Mouse (Mus musculus): ENCODE results near the gene Tubal3.

Tubal3 gene

DNA sequence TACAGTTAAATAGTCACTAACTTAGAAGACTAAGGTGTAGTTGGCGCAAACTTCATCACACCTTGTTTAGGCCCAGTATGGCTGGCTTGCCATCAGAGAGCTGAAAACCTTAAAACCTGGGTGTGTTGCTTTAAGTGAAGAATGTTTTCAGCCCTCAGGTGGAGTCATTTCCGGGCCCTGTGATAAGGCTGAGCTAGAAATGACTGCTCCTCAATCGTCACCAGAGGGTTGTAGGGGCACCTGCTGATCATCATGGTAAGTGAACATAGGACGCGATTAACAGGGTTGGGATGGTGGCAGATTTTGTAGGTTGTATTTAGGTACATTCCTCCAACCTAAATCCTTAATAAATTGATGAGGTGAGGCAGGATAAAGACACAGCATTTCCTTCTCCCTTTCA lies 6.4 kb downstream of the Tubal3 start:
- DNase-seq (ENCODE audit: low spot score), result no peak

DNA sequence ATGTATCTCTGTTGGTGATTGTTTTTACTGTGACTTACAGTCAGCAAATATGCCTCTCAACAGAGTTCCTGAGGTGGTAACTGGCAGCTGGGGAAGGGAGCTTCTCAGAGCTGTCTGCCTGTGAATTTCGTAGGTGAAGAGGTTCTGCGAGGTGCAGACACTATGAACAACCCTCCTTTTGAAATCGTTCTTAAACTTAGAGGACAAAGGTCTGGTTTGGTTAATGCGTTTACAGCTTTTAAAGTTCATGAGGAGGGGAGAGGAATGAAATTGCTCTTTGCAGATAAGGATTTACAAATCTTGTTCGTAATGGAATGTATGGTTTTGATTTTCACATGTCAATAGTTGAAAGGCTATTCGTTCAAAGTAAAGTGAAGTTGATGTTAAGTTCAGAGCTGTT lies 7.6 kb downstream of the Tubal3 start:
- DNase-seq (ENCODE audit: low spot score), result no peak

DNA sequence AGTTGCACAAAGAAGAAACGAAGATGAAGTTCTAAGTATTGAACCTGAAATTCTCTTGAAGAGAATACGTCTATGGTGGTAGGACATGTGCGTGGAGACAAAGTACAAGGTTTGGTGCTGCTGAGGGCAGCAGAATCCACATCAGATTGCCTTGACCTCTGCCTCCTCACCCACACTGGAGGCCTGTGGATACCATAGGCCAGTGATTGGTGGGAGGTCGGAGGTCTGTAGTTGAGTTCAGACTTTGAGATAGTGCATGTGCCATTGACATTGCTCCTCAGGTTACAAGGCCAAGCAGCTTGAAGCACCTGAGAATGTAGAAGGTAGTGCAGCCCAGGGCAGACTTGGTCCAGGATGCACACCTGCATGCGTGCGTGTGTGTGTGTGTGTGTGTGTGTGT lies 8.0 kb downstream of the Tubal3 start:
- no peak for DNase-seq (ENCODE audit: low spot score)

DNA sequence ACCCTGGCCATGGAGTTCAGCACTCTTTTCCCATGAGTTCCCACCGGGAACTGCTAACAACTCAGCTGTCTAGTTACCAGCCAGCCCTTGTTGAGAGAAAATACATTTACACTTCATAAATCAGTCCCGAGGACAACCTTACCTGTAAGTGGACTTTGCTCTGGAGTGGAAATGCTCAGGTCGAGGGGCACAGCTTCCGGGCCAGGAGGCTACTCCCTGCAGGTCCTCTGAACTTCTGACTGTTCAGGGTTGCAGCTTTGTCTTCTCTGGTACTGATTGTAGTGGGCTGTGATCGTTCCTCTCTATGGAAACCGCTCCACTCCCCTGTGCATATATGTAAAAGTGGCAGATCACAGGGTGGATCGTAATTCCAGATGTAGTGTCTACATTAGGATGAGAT lies 26.6 kb downstream of the Tubal3 start:
- no peak for DNase-seq (ENCODE audit: low spot score)

DNA sequence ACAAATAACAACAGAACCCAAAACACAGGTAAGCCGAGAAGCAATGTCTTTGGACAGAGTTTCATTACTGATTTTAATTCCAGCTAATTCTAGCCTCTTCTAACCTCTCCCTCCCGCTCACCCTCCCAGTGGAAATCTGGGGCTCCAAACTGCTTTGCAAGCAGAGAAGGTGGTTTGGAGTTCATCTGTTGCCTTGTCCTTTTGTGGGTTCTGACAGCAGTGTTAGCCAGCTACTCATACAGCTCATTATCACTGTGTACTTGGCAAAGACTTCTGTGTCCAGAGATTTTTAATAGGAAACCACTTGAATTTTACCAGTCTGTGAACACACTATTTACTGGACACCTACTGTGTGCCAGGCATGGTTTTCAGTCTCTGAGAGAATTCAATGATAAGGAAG lies 27.2 kb downstream of the Tubal3 start, which contains the start of gene Ucn3:
Ucn3 (minus strand) TSS at position 101 of the 400 bp plus-strand sequence.
- DNase-seq (ENCODE audit: low spot score), result no peak

DNA sequence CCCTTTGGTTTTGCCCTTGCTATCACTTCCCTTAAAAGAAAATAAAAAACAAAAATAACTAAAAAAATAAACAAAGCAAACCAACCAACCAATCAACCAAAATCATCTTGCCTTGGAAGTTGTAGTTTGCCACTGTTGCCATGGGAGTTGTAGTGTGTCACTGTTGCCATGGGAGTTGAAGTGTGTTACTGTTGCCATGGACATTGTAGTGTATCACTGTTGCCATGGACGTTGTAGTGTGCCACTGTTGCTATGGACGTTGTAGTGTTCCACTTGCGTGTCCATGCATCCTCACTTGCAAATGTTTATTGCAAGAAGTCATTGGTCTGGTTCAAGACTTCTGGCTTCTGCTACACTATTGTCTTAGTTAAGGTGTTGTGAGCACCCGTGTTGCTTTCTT lies 29.2 kb downstream of the Tubal3 start:
- DNase-seq (ENCODE audit: low spot score), result no peak

DNA sequence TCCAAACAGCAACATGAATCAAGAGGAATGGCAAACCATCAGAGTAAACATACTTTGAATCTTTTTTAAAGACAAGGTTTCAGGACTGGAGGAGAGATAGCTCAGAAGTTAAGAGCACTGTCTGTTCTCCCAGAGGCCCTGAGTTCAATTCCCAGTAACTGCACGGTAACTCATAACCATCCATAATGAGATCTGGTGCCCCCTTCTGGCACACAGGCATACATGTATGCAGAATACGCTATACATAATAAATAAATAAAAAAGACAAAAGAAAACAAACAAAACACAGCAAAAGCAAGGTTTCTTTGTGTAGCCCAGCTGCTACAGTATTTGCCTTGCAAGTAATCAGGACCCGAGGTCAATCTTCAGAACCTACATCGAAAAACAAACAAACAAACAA lies 31.4 kb downstream of the Tubal3 start:
- DNase-seq (ENCODE audit: low spot score), result no peak

DNA sequence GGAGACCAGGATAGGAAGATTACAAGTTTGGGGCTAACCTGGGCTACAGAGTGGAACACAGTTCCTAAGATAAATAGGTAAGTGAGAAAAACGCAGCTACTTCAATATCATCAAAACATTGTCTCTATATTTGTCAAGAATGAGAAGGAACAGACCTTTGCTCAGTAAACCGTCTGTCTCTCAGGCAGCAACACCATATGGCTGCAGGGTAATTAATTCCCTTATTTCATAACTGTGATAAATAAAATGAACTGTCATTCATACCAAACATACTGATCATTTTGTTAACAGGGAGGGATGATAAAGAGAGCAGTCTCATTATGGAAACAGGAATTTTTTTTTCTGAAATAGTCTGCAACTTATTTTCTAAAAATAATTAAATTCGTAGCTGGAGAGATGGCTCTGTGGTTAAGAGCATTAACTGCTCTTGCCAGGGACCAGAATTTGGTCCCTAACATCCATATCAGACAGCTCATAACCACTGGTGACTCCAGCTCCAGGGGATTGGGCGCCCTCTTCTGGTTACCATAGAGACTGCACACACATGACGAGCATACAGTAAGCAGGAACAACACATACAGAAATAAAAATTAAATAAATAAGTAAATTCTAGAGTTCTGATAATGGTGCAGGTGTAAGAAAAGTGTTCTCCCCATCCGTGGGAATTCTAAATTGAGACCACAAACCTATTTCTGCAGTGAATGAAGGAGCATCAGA lies 33.3 kb downstream of the Tubal3 start:
- no peak for DNase-seq (ENCODE audit: low spot score)

DNA sequence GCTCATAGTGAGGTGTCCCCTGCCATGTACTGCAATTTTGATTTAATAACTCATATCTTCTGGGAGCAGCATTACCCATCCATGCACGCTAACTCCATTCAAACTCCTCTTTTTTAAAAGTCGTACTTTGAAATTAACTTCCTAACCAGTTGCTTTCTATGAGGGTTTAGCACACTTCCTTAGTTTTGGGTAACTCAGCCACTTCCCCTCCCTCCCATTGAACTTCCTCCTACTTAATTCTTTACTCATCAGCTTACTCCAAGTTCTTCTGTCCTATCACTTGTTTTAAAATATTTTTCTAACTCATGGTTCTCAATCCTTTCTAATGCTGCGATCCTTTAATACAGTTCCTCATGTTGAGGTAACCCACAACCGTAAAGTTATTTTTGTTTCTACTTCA lies 50.8 kb downstream of the Tubal3 start:
- no peak for DNase-seq (ENCODE audit: low spot score)

Measured in urinary bladder, postnatal 10 days (tissue).